Mouse (Mus musculus) midbrain, embryonic 10.5 days (tissue): ENCODE data around the gene Osgep. TPM values are rescaled to one million over a fixed set of nuclear protein-coding genes. Genes with fewer than 3 reads are reported as not detected.
"Not testable (repeated sequence)": the region's sequence is repeated elsewhere in the genome, so short reads cannot be mapped to it uniquely, and the experiment has no call there.

ENCODE experiments used
- DNase-seq: peaks from one replicate; pipeline ENCODE4 v3.0.0-alpha.2; 2017; ENCODE audit warnings: low spot score
- H3K27ac ChIP-seq: fragments of 300-500 bp; sonication (generic); replicated peaks from 2 replicates; pipeline ENCODE4 v1.5.1; 2016; ENCODE audit warnings: mild to moderate bottlenecking
- H3K27me3 ChIP-seq: fragments of 300-500 bp; sonication (generic); 2 replicates; pipeline ENCODE4 v1.6.1; 2016; ENCODE audit warnings: low read depth, mild to moderate bottlenecking; ENCODE audit not compliant: poor library complexity, severe bottlenecking
- H3K36me3 ChIP-seq: fragments of 300-500 bp; sonication (generic); 2 replicates; pipeline ENCODE4 v1.6.1; 2016; ENCODE audit warnings: mild to moderate bottlenecking, moderate library complexity
- H3K4me1 ChIP-seq: fragments of 300-500 bp; sonication (generic); 2 replicates; pipeline ENCODE4 v1.6.1; 2016
- H3K4me3 ChIP-seq: fragments of 300-500 bp; sonication (generic); 2 replicates; pipeline ENCODE4 v1.5.1; 2016; ENCODE audit warnings: mild to moderate bottlenecking, moderate library complexity
- H3K9me3 ChIP-seq: fragments of 300-500 bp; sonication (generic); replicated peaks from 2 replicates; pipeline ENCODE4 v1.6.1; 2016; ENCODE audit warnings: mild to moderate bottlenecking
- WGBS: fragments of 180-500 bp; shearing (Covaris S2); methylation state at CpG from one replicate; pipeline ENCODE4 v1.1.7; 2016; 5-methylcytosine and 5-hydroxymethylcytosine counted together
- polyA plus RNA-seq: library from polyadenylated mRNA; unstranded; fragments of >200 nt; fragmentation: Nextera tagmentation; extraction: Ambion mirVana; gene quantifications from 2 replicates; pipeline ENCODE4 v1.2.1, GENCODE M21; 2016

Gene Osgep
- 192 TPM in 2 replicates for polyA plus RNA-seq

- under 1% methylated on average over 57 of the region's 57 CpGs for WGBS
- Histone ChIP-seq H3K27ac (peak within 1 kb of the TSS; percentile 96), H3K9me3 (no peaks in the 10 kb centered on the region), H3K27me3 (no peaks in the 10 kb centered on the region), H3K4me3 (peak within 1 kb of the TSS; percentile 90), H3K36me3 (peaks cover 54% of the 10 kb centered on the region), H3K4me1 (peaks cover 32% of the 10 kb centered on the region)
- DNase-seq, result peak; percentile 97
Observed at GRCm38 (mm10) chr14:50924281-50925064, at the start of gene Osgep, which contains the start of gene Apex1. TSS of gene Osgep (minus strand) at chr14:50924893. TSS of gene Apex1 (plus strand) at chr14:50924968.

GRCm38 (mm10) chr14:50973700-50974099 is 49.0 kb upstream of the Osgep start:
- Histone ChIP-seq H3K36me3 (no peaks in the 10 kb centered on the region), H3K4me1 (peaks cover 31% of the 10 kb centered on the region), H3K27me3 (no peaks in the 10 kb centered on the region), H3K27ac (no peak overlapping the region), H3K4me3 (no peak overlapping the region), H3K9me3 (no peaks in the 10 kb centered on the region)
- 63% methylated on average over 4 of the region's 4 CpGs for WGBS
- no peak for DNase-seq

- not testable (repeated sequence) for H3K36me3 ChIP-seq, H3K27me3 ChIP-seq, H3K27ac ChIP-seq, H3K4me3 ChIP-seq, H3K9me3 ChIP-seq, DNase-seq
- WGBS, result 92% methylated on average over 5 of the region's 5 CpGs
- H3K4me1 ChIP-seq, result peaks cover 37% of the 10 kb centered on the region
Observed at GRCm38 (mm10) chr14:50973054-50973453, 48.4 kb upstream of the Osgep start.

- DNase-seq, result no peak
- H3K9me3 ChIP-seq, result no peaks in the 10 kb centered on the region
- peaks cover 26% of the 10 kb centered on the region for H3K4me1 ChIP-seq
- H3K4me3 ChIP-seq, result no peak overlapping the region
- WGBS, result 71% methylated on average over 1 of the region's 1 CpGs
- no peaks in the 10 kb centered on the region for H3K36me3 ChIP-seq
- no peaks in the 10 kb centered on the region for H3K27me3 ChIP-seq
- no peak overlapping the region for H3K27ac ChIP-seq
Observed at GRCm38 (mm10) chr14:50970822-50971221, 46.1 kb upstream of the Osgep start.

DNA sequence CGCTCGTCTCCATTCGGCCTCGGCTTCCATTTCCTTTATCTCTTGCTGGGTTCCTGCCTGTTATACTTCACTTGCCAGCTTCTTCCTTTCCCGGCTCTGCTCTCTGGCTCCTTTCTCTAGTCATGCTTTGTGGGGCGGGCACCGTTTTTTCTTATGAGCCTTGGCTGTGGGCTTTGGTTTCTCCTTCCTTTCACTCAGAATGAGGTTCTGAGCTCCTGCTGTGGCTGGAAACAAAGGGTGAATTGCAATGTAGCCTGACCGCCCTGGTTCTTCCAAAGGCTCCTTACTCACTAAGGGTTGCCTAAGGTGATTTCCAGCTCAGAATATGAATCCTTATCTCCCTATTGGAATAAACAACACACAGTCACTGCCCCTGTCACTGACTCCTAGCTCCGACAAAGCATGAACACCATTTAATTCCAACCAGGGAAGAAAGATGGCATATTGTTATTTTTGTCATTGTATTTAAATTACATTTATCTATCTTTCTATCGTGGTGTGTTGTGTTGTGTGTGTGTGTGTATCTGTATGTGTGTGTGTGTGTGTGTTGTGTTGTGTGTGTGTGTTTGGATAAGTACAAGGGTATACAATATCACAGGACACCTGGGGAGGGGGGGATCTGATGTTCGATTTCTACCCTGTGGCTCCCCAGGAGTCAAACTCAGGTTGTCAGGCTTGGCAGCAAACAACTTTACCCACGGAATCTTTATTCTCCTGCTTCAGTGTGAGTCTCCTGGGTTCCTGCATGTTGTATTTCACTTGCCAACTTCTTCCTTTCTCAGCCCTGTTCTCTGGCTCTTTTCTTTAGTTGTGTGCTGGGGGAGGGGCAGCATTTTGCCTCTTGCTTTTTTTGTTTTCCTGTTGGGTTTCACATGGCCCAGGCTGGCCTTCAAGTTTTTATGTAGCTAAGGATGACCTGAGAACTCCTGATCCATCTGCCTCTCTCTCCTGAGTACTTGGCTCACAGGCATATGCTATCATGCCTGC is 45.2 kb upstream of the Osgep start:
- H3K4me3 ChIP-seq, result peak overlapping the region; percentile 23; the same call in 1 of the 2 replicates
- peak; percentile 31 for DNase-seq
- H3K4me1 ChIP-seq, result peaks cover 23% of the 10 kb centered on the region
- no peaks in the 10 kb centered on the region for H3K36me3 ChIP-seq
- no peaks in the 10 kb centered on the region for H3K9me3 ChIP-seq
- WGBS, result 14% methylated on average over 12 of the region's 12 CpGs
- H3K27me3 ChIP-seq, result no peaks in the 10 kb centered on the region
- peak overlapping the region; percentile 72 for H3K27ac ChIP-seq

DNA sequence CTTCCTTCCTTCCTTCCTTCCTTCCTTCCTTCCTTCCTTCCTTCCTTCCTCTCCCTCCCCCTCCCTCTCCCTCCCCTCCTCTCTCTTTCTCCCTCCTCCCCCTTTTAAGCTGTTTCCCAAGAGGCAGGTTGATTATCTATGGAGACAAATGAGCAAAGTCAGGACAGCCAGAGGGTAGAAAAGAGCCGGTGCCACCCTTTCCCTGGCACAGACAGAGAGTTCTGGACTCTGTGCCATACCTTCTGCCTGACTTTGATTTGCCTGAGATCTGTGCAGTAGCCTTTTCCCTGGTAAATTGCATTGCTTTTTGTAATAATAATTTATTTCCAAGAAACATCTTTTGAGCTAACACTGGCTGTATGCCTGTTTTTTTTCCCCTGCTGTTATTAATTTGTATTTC is 44.3 kb upstream of the Osgep start:
- WGBS, result 18% methylated on average over 1 of the region's 1 CpGs
- peak overlapping the region; percentile 72; the same call in 1 of the 2 replicates for H3K27ac ChIP-seq
- DNase-seq, result no peak
- no peaks in the 10 kb centered on the region for H3K27me3 ChIP-seq
- H3K4me3 ChIP-seq, result no peak overlapping the region
- H3K4me1 ChIP-seq, result peaks cover 22% of the 10 kb centered on the region
- no peaks in the 10 kb centered on the region for H3K36me3 ChIP-seq
- no peaks in the 10 kb centered on the region for H3K9me3 ChIP-seq

- no peak for DNase-seq
- Histone ChIP-seq H3K4me3 (no peak overlapping the region), H3K4me1 (peaks cover 22% of the 10 kb centered on the region), H3K36me3 (no peaks in the 10 kb centered on the region), H3K27ac (no peak overlapping the region), H3K27me3 (no peaks in the 10 kb centered on the region), H3K9me3 (no peaks in the 10 kb centered on the region)
- WGBS, result 74% methylated on average over 5 of the region's 5 CpGs
Observed at GRCm38 (mm10) chr14:50968216-50968980, 43.7 kb upstream of the Osgep start.

- H3K4me3 ChIP-seq, H3K9me3 ChIP-seq, H3K4me1 ChIP-seq, H3K27me3 ChIP-seq, H3K36me3 ChIP-seq, DNase-seq, H3K27ac ChIP-seq: not testable (repeated sequence)
- 89% methylated on average over 5 of the region's 5 CpGs for WGBS
Observed at GRCm38 (mm10) chr14:50958289-50958995, 33.7 kb upstream of the Osgep start.

DNA sequence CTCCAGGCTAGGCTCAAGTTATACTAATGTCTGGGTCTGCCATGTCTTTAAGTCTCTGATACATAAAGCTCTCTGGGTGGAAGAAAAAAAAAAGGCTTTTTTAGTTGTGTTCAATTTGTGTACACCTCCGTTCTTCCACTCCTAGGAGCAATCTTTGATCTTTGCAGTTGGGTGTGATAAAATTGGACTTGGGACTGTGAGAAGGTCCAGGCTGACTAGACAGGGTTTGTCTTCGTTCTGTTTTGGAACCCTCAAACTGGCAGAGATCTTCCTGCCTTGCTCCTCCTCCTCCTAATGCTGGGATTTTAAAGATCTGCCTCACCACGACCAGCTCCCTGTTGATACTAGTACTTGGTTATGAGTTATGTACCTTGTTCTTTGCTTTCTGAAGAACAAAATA is 32.5 kb upstream of the Osgep start:
- not testable (repeated sequence) for H3K4me3 ChIP-seq, H3K4me1 ChIP-seq, H3K36me3 ChIP-seq, H3K27ac ChIP-seq, H3K27me3 ChIP-seq, H3K9me3 ChIP-seq, DNase-seq
- WGBS, result 76% methylated on average over 3 of the region's 3 CpGs

DNA sequence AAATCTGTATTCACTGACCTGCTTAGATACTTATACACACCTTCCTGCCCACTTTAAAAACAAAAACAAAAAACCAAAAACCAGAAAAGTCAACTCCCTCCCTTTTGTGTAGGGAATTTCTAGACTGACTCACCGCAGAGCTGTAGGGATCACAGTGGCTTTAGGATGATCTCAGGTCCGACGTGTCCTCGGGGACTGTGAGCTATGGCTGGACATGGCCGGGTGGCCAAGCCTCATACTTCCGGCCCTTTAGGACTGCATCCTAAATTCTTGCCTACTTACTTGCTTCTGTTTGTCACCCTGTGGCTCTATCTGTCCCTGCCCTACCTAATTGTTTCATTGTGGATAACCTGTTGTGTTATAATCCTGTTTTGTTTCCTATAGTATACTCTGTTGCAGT is 32.0 kb upstream of the Osgep start:
- not testable (repeated sequence) for DNase-seq, H3K27ac ChIP-seq, H3K4me1 ChIP-seq, H3K36me3 ChIP-seq, H3K4me3 ChIP-seq, H3K9me3 ChIP-seq, H3K27me3 ChIP-seq
- WGBS, result 70% methylated on average over 6 of the region's 6 CpGs

DNA sequence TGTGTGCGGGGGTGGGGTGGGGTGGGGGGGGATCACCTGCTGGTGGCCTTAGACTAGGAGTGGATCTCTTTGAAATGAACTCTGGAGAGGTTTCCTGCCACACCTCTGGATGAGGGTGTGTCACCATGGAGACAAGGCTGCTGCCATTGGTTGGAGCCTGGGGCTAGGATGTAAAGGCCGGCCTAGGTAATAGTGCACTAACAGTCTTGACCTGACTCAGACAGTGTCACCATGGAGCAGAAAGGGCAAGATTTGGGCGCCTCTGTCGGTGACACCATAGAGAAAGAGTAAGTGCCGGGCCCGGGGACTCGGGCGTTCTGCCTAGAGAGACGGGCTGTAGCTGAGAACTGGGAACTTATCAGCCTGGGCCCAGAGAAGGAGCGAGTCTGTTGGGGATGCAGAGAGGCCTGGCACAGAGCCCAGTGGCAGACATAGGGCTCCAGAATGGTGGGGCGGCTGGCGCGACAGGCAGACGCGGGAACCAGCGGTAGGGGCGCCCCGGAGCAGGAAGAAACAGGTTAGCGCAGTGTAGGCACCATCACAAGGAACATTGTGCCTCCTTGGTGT is 31.3 kb upstream of the Osgep start, which contains the start of gene Pnp2:
Gene Pnp2, plus strand, starts transcription at position 51 of the 567 bp plus-strand sequence.
- H3K9me3 ChIP-seq, H3K27ac ChIP-seq, H3K4me1 ChIP-seq, H3K27me3 ChIP-seq: not testable (repeated sequence)
- 5% methylated on average over 19 of the region's 19 CpGs for WGBS
- DNase-seq, result peak; percentile 37
- Histone ChIP-seq H3K4me3 (peak within 1 kb of the TSS; percentile 29), H3K36me3 (peaks cover 12% of the 10 kb centered on the region)
